Mouse (Mus musculus) activated CD4-positive, CD25-positive, alpha-beta regulatory T cell, adult 4 months (primary cell): Measurements from ENCODE around the gene Pik3cb. TPM values are rescaled to one million over a fixed set of nuclear protein-coding genes. Genes with fewer than 3 reads are reported as not detected.

ENCODE experiments used
- ATAC-seq: one replicate; pipeline ENCODE4 v1.8.0; 2017
- polyA plus RNA-seq, 2 experiments: library from polyadenylated mRNA; unstranded; fragments of 100-300 nt; shearing (Covaris generic); gene quantifications; one replicate each; pipeline ENCODE4 v1.2.1; 2017

The Pik3cb gene
- polyA plus RNA-seq, 2 experiments from 2014 or later: 0.41 to 1.0 TPM

- ATAC-seq: no peak
Measured at GRCm38 (mm10) chr9:99146855-99147735, 6.7 kb upstream of the Pik3cb start.

GRCm38 (mm10) chr9:99145756-99146155 is 5.3 kb upstream of the Pik3cb start:
- no peak for ATAC-seq

- no peak for ATAC-seq
Measured at GRCm38 (mm10) chr9:99144416-99144989, 4.1 kb upstream of the Pik3cb start.

DNA sequence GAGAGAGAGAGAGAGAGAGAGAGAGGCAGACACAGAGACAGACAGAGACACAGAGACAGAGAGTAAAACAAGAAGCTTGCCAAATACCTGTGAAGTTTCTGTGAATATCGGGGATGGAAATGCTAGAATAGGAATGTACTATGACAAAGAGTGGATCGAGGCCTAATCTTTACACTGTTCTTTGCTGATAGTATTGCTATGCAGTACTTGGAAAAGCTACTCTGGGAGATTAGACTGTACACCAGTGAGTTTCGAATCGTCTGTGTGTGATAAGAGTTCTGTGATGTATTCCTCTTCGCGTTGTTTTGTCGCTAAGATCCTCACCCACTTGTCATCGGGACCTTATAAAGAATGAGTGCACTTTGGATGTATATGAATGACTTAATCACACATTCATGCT is 1.2 kb upstream of the Pik3cb start:
- ATAC-seq: no peak

DNA sequence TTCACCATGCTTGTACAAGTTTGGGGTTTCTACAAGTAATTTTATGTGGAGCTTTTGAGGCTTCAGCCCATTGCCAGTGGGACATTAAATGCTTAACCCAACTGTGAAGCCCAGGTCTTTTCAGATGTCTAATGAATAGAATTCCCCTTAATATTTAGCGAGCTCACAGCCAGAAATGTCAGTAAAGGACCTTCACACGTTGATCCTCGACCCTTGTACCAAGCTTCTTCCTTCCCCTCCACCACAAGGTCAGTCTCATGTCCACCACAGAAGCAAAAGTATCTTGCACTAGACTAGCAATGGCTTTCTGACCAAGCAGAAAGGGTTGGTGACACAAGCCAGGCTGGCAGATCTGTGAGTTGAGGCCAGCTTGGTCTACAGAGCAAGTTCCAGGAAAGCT is 750 bp upstream of the Pik3cb start:
- no peak for ATAC-seq

- peak; percentile 52 for ATAC-seq
Measured at GRCm38 (mm10) chr9:99139194-99140023, 1.0 kb downstream of the Pik3cb start.

DNA sequence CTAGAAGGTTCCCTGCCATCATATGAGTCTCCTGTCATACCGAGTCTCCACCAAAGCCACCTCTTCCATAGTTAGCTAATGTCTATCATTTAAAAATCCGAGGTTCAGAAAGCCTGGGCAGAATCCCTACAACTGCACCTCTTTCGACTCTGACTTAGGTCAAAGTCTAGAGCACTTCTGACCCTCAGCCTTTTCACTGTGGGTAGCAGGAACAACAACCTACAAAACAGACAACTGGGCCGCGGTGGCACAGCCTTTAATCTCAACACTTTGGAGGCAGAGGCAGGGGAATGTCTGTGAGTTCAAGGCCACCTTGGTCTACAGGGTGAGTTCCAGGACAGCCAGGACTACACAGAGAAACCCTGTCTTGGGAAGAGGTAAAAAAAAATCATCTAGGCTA is 3.1 kb downstream of the Pik3cb start:
- no peak for ATAC-seq

DNA sequence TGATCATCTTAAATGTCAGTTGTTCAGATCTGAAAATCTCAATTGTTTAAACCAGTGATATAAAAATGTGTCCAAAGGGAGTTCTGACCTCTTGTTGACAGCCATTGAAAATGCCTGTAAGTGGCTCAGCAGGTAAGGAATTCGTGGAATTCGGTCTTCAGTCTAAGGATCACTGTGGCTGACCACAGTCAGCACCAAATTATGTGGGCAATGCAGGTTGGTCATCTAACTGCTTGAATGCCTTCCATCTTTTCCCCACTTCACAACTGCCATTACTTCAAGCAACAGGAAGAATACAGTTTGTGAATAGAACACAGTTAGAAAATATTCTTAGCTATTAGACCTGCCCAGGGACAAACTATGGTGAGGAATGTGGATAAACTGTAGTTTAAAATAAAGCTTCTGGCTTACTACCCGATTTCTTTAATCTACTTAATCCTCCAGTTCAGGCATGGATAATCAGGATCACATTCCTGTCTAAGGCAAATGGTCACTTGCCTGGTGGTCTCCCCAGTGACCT is 8.4 kb downstream of the Pik3cb start:
- ATAC-seq: no peak

- ATAC-seq: no peak
Measured at GRCm38 (mm10) chr9:99131119-99131518, 9.3 kb downstream of the Pik3cb start.

DNA sequence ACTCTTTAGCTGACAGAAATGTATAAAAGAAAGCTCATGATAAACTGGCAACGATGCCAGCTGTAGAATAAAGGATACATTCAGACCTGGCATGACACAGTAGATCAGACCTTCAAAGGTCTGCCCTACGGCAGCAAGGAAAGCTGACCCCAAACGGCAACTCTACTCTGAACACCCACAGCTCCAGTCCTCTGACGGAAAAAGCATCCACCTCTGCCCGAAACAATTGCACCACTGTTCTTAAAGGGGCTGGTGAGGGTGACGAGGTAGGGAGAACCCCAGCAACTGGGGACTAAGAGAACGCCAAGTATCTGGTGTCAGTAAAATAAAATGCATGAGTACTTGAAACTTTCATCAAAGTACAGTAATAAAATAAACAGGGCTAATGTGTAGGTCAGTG is 12.8 kb downstream of the Pik3cb start:
- no peak for ATAC-seq

GRCm38 (mm10) chr9:99122749-99123148 is 17.7 kb downstream of the Pik3cb start:
- no peak for ATAC-seq

GRCm38 (mm10) chr9:99112409-99112808 is 28.0 kb downstream of the Pik3cb start:
- no peak for ATAC-seq

- ATAC-seq: no peak
Measured at GRCm38 (mm10) chr9:99111085-99111484, 29.3 kb downstream of the Pik3cb start.

- no peak for ATAC-seq
Measured at GRCm38 (mm10) chr9:99110213-99110612, 30.2 kb downstream of the Pik3cb start.

DNA sequence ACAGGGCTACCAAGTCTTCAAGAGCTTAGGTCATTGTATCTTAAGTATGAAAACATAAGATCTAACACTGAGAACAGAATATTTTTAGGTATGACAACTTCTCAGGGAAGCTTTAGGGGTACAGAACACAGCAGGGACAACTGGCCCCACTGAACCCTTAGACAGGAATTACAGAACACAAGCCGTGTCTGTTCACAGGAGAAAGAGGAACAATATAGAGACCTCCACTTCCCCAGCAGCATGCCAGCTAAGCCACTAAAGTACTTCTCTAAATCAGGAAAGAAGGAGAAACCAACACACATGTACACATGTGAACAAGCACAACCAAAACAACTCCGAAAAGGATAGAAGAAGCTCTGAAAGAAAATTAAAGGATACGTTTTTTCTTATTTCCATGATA is 30.8 kb downstream of the Pik3cb start:
- ATAC-seq: no peak

DNA sequence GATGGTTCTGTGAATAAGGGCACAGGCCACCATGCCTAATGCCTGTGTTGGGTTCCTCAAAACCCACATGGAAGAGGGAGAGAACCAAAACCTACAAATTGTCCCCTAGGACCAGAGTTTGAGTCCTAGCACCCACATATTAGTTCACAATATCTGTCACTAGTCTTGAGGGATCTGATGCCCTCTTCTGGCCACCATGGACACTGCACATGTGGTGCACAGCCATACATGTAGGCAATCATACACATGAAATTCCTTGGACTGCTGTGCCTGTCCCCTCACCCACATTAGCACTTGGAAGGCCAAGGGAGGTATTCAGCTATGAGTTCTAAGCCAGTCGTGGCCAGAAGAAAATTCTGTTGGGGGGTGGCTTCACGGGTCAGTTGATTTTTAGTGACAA is 36.0 kb downstream of the Pik3cb start:
- ATAC-seq: no peak

GRCm38 (mm10) chr9:99103865-99104264 is 36.6 kb downstream of the Pik3cb start:
- no peak for ATAC-seq

DNA sequence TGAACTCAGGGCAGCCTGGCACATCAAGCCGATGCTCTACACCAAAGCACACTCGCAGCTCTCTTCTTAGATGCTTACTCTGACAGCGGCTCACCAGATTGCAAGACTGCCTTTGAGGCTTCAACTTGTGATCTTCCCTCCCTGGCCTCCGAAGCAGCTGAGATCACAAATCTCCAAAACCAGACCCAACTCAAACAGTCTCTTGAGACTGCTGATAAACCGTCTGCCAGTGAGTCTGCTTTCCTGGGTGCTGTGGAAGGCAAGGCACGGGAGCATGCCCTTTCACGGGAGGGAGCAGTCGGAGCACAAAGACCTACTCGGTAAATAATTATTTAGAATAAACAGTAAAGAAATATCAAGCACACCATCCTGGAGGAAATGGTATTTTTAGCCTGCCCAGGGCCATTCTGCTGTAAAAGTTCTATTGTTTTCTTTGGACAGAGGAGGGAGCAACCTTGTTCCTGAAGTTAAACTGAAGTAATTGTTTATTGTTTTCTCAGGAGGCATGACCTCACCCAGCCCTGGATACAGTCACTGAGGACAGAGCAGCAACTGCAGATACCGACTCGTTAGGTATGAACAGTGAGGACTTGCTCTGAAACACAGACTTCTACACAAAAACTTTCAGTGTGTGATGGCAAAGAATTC is 41.8 kb downstream of the Pik3cb start:
- ATAC-seq: no peak

DNA sequence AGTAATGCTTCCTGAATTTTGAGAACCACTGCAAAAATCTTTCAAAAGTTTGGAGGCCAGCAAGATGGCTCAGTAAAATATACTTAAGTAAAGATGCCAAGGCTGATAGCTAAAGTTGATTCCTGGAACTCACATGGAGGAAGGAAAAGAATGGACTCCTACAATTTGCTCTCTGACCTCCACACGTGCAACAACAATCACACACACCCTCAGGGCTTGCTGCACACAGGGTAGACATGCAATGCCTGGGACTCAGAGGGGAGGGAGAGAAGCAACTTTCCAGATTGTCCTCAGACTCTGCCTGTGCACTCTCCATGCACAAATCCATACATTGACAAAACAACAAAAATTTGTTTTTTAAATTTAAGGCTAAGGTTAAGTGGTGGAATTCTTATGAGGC is 42.8 kb downstream of the Pik3cb start:
- ATAC-seq: no peak

GRCm38 (mm10) chr9:99095192-99095591 is 45.2 kb downstream of the Pik3cb start:
- no peak for ATAC-seq

GRCm38 (mm10) chr9:99090546-99090945 is 49.9 kb downstream of the Pik3cb start:
- ATAC-seq: no peak

GRCm38 (mm10) chr9:99089904-99090303 is 50.5 kb downstream of the Pik3cb start:
- no peak for ATAC-seq

DNA sequence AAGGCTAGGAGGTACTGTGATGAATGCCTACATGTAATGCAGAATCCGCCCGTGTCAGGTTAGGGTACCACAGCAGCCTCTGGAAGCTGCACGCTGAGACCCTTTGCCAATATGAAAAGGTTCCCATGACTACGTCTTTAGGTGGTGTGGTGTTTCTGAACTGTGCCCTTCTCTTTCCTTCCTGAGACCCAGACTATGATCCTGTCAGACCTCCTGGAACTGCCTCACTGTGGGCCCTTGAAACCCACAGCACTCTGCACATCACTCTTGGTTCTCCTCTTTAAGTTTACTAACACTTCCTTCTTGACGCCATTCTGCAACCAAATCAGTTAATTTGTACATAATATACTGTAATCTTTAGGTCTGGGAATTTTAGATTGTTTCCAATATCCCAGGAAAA is 58.7 kb downstream of the Pik3cb start:
- no peak for ATAC-seq
